Mouse (Mus musculus): ENCODE data around the gene Mrm3.

DNA sequence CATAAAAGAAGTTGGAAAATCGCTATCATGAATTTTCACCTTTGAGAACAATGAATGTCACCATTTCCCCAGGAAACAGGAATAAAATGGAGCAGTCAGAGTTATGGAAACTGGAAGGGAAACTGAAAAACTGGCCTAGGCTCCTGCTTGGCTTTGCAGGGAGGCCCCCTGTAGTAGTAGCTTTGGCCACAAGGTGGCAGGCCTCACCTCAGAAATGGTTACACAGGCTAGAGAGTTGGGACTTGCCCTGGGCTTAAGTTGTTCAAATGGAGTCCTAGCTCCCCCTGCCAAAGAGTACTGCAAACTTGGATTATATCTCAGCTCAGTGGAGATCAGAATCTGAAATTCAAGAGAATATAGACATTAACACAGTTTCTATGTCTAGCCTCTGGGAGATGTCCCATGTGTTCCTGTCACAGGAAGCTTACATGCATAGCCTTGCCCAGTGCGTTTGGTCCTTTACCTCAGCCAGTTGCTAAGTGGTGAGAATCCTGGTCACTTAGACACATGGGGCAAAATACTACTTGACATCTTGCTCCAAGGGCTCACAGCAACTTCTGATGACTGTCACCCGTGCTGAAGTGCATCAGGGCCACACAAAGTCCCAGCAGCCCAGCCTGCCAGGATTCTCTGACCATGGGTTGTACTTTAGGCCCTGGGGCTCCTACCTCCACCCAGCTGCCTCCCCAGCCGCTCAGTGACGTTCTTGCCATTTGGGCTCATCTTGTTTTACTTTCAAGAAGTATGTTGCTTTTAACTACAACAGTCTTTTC is 9.8 kb downstream of the Mrm3 start:
- TF ChIP-seq POLR2A (IDR thresholded peaks at IDR 0.05; ENCODE audit: insufficient read length, low read depth) (no peak), POLR2AphosphoS2 (IDR thresholded peaks at IDR 0.05; ENCODE audit: insufficient read length, low read depth) (peak; percentile 54), E2F4 (IDR thresholded peaks at IDR 0.05; ENCODE audit: insufficient read depth) (no peak), CEBPB (IDR thresholded peaks at IDR 0.05; ENCODE audit: insufficient read depth, poor library complexity, severe bottlenecking) (no peak), MAX (IDR thresholded peaks at IDR 0.05; ENCODE audit: low read depth) (no peak), USF1 (IDR thresholded peaks at IDR 0.05; ENCODE audit: low read depth) (no peak), TCF12 (IDR thresholded peaks at IDR 0.05; ENCODE audit: insufficient read depth, poor library complexity, severe bottlenecking) (no peak), MYOG (IDR thresholded peaks at IDR 0.05; ENCODE audit: control insufficient read depth in 1 of 3, insufficient read depth in 1 of 3, insufficient read length in 2 of 3, low read depth in 2 of 3) (no peak), MYOD1 (IDR thresholded peaks at IDR 0.05; ENCODE audit: control insufficient read depth in 1 of 3, insufficient read length in 2 of 3, low read depth in 2 of 3) (no peak), REST (IDR thresholded peaks at IDR 0.05; ENCODE audit: insufficient read depth, insufficient read length) (no peak), SRF (IDR thresholded peaks at IDR 0.05; ENCODE audit: control insufficient read depth, insufficient read length, low read depth) (no peak), TCF3 (IDR thresholded peaks at IDR 0.05; ENCODE audit: insufficient read length, low read depth) (no peak)
